Mouse (Mus musculus): ENCODE results near the gene Akap2. TPM values are rescaled to one million over a fixed set of nuclear protein-coding genes. Genes with fewer than 3 reads are reported as not detected.

Akap2 gene
- total RNA-seq, 2 experiments from 2014 or later: 156 to 161 TPM

DNA sequence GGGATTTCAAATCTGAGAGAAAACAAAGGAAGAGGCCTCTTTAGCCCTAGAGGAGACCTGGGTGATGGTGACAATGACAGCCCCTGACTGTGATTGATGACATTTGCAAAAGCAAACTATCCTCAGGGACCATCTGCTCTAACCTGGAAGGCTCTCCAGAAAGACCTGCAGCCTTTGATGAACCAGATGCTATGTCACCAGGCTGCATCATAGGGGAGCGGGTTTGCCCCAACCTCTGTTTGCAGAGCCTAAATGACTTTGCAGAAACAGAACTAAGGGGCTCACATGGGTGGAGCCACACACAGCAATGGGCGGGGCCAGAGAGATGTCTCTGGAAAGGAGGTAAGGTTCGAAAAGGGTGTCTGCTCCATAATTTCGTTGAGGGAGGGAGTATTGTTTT lies 115.6 kb downstream of the Akap2 start:
- DNase-seq: no peak

DNA sequence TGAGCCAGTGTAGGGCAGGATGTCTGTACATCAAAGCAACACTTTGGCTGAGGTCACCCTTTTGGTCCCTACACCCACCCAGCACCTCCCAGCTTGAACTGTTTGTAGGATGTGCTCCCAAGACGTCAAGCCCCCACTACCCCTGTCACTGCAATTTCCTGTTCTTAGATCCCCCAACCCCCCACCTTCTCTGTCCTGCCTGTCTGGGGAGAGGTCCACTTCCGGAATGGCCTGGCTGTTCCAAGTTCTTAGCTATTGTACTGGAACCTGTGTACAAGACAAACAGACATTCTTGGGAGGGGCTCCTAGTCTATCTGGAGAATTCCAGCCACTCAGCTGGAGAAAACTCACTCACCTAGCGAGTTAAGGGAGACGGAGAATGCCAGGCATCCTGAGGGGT lies 116.7 kb downstream of the Akap2 start:
- DNase-seq: no peak

DNA sequence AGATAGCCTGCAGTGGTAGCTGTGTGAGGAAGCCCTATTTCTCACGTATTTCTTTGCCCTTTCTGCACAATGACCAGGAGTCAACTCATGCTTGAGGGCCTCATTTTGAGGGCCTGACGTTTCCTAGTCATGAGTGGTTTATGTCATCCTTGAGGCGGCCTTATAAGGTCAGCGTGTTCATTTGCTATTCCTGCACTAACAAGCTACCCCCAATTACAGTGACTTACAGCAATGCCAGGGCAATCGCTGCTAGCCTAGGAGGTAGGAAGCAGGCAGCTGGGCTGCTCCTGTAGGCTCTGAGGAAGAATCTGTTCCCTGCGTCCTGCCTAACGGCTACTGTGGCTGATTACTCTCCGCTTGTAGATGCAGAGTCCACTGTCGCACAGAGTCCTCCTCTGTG lies 119.6 kb downstream of the Akap2 start:
- no peak for DNase-seq

- DNase-seq: peak; percentile 49 to 52
These were observed 121.9 kb downstream of the Akap2 start for GRCm38 (mm10) chr4:57839343-57839742.

DNA sequence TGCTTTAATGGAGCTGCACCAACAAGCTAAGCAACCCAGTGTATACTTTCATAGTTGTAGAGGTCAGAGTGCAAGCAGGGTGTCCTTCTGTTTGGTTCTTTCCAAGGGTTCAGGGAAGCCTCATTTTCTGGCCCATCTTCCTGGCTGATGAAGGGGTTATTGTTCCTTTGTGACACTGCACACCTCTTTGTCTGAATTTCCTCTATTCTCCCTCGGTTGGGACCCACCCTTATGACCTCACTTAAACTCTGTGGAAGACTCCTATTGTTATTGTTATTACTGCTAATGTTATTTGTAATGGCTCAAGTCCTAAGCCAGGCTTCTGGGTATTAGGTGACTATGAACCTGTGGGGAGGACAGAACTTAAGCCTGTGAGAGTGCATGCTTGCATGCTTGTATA lies 124.5 kb downstream of the Akap2 start:
- no peak for DNase-seq

DNA sequence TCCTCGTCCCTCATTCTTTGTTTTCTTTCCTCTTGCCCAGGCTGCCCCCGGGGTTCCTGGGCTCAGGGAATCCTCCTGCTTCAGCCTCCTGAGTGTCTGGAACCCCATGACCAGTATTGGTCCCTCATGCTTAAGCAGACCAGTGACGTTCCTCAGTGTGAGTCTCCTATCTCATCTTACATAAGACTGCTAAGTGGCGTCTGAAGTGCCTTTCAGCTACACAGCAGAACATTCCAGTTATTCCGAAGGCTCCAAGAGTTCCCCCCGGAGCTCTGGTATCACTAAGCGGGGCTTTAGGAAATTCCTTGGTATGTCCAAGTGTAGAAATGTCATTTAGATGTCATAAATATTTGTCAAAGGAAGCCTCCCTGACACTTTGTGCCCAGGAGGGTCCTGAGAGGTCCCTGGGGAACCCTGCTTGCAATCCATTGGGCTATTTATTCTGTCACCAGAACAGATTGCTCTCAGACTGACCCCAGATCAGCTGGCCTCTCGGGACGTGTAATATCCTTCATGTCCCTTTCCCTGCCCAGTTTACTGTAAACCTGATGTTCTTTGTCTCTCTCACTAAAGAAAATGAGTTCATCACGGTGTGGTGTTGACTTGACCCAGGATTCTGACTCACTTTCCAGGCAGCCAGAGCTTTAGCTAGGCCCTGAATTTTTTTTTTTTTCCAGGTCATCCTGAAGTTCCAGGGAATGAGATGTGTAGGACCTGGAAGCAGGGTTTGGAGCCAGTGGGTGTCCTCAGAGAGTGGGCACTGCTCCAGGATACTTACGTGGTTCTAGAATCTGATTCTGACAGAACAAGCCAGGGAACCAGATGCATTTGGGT lies 125.2 kb downstream of the Akap2 start:
- no peak for DNase-seq

GRCm38 (mm10) chr4:57845031-57845431 lies 127.6 kb downstream of the Akap2 start:
- peak; percentile 93 to 95 for DNase-seq

DNA sequence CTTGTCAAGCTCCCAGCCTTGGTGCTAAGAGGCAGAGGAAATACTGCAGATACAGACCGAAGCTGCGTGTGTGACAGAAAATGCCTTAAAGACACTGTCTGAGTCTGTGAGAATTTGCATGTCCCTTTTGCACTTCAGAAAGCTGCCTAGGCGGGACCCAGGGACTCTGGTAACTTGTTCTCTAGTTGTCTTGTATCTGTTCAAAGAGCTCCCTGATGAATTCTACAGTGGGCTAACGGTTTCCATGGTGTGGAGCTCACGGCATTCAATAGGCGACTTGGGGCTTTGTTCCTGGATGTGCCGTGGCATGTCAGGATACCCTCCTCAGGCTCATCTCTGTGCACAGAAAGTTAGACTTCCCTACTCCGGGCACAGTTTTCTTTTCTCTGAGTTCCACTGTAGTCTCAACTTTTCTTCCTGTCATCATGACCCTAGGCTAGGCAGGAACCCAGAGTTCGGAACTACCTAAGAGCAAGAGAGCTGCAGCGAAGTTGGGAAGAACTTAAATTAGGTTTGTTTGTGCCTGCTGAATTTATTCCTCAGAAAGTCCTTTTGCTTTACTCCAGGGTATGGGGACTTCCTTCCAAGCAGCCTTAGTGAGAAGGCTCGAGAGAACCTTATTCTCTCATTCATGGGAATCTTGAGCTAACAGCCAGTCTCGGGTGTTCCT lies 128.2 kb downstream of the Akap2 start:
- DNase-seq: no peak

- DNase-seq: no peak
These were observed 129.0 kb downstream of the Akap2 start for GRCm38 (mm10) chr4:57846381-57846990.

- peak; percentile 59 to 62 for DNase-seq
These were observed 129.6 kb downstream of the Akap2 start for GRCm38 (mm10) chr4:57846991-57847422.

- no peak for DNase-seq
These were observed 130.2 kb downstream of the Akap2 start for GRCm38 (mm10) chr4:57847676-57848075.

GRCm38 (mm10) chr4:57849465-57849864 lies 132.0 kb downstream of the Akap2 start:
- DNase-seq: no peak

- no peak for DNase-seq
These were observed 134.3 kb downstream of the Akap2 start for GRCm38 (mm10) chr4:57851731-57852130.

DNA sequence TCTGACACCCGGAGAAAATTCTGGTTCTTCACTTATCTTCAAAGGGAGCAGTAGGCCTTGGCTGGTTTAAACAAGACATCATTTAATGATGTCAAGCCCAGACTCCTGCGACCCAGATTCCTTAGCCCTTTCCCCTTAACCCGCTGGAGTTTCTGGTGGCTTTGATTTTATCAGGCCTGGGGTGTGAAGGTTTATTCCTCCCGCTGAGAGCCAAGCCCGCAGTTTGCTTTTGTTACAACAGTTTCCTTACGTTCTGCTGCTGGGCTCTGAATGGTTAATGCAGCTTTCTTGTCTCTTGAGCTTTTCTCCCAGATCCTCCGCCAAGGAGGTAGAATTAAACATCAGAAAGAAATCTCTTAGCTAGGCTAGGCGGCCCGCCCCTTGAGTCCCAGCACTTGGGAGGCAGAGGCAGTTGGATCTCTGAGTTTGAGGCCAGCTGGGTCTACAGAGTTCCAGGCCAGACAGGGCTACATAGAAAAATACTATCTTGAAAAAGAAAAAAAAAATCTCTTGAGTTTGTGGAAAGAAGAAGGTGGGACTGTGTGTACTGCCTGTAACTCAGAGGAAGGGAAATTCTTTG lies 135.1 kb downstream of the Akap2 start:
- DNase-seq: no peak

GRCm38 (mm10) chr4:57854181-57854580 lies 136.7 kb downstream of the Akap2 start:
- DNase-seq: no peak

DNA sequence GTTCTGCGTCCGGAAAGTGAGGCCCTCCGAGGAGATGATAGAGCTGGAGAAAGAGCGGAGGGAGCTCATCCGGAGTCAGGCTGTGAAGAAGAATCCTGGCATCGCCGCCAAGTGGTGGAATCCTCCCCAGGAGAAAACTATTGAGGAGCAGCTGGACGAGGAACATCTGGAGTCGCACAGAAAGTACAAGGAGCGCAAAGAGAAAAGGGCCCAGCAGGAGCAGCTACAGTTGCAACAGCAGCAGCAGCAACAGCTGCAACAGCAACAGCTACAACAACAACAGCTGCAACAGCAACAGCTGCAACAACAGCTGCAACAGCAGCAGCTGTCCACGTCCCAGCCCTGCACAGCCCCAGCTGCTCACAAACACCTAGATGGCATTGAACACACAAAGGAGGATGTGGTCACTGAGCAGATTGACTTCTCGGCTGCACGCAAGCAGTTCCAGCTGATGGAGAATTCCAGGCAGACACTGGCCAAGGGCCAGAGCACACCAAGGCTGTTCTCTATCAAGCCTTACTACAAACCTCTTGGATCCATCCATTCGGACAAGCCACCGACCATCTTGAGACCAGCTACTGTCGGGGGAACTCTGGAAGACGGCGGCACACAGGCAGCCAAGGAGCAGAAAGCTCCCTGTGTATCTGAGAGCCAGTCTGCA lies 138.0 kb downstream of the Akap2 start:
- DNase-seq: peak; percentile 51 to 65

DNA sequence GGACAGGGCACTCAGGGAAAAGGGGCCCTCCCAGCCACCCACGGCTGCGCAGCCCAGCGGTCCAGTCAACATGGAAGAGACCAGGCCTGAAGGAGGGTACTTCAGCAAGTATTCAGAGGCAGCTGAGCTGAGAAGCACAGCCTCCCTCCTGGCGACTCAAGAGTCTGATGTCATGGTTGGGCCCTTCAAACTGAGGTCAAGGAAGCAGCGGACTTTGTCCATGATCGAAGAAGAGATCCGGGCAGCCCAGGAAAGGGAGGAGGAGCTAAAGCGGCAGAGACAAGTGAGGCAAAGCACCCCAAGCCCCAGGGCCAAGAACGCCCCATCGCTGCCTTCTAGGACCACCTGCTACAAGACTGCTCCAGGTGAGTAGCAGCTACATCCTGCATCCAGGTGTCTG lies 139.2 kb downstream of the Akap2 start:
- DNase-seq: no peak

DNA sequence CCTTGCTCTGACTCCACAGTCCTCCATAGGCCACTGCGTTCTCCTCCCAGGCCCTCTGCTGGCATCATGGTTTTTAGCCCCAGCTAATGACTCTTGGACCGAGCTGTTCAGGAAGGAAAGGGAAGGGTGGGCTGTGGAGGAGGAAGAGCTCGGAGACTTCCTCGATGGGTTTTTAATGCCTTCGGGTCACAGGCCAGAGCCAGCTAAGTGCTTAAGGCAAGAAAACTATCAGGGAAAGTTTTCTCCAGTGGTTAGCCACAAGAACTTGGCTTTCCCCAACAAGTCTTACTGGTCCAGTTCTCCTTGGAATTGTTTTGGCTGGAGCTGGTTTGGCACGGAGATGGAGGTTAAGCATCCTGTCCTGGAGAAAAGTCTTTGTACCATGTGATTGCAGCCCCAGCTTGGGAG lies 142.8 kb downstream of the Akap2 start:
- peak in 1 of 2 experiments; percentile 51 for DNase-seq

- DNase-seq: no peak
These were observed 143.7 kb downstream of the Akap2 start for GRCm38 (mm10) chr4:57861166-57861565.

GRCm38 (mm10) chr4:57861856-57862255 lies 144.4 kb downstream of the Akap2 start:
- DNase-seq: no peak

DNA sequence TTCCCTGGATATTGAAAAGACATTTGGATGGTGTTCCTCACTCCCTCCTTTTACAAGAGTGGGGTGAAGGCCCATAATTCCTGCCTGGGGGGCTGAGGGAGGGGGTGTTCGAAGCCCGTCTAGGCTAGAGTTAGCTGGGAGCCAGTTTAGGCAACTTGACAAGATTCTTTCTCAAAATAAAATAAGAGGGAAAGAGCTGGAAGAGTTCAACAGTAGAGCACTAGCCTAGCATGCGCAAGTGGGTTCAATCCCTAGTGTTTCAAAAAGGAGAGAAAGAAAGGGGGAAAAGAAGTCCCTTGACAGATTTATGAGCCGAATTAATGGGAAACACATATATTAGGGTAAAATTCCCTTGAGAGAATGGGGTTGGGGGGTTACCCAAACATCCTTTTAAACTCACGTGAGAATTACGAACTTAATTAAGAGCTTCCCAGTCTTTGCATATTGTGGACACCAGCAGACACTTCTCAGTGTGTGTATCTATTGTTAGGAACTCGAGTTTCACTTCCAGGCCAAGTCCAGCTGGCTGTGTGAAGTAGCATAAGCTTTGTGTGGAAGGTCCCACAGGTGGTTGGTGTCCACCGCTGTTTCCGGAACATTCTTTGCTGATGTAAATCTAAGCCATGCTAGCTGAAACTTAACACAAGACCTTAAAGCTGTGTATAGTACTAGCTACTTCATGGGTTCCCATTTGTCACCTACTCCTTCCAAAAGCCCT lies 145.0 kb downstream of the Akap2 start:
- no peak for DNase-seq

- no peak for DNase-seq
These were observed 148.6 kb downstream of the Akap2 start for GRCm38 (mm10) chr4:57866088-57866487.
